8 mouse cellular contexts compared by ENCODE assay signal in genomic region chr16:66585698-66586284, GRCm38 (mm10).
A peak's percentile ranks its signal among the peaks of the same experiment; 100 is the strongest.
DNase-seq lines count a peak whose midpoint lies in the region; ATAC-seq and TF ChIP-seq lines count a peak whose summit lies in the region.

No protein-coding gene starts in this region.

- H3K36me3 ChIP-seq in limb, embryonic 15.5 days = no peaks in the 10 kb centered on the region
- no peaks in the 10 kb centered on the region for H3K36me3 ChIP-seq in thymus, adult 2 months (ENCODE audit: control insufficient read depth, insufficient read depth, low read length)

- intact Hi-C loops in gastrocnemius, adult 2 months (cut with DNase I) = no loop called here

- H3K4me2 ChIP-seq in limb, embryonic 15.5 days = 0 out of 2 replicates have a peak overlapping the region, but pooled peaks have one; percentile 3

- no peak overlapping the region for H3K4me3 ChIP-seq in limb, embryonic 15.5 days
- H3K4me3 ChIP-seq in thymus, adult 2 months (ENCODE audit: control insufficient read depth, insufficient read depth, low read length) = no peak overlapping the region
- H3K4me3 ChIP-seq in gastrocnemius, adult 2 months = no peak overlapping the region

- no peak for TF ChIP-seq CTCF in thymus, adult 2 months (IDR thresholded peaks at IDR 0.05; ENCODE audit: borderline replicate concordance, control insufficient read depth, extremely low read depth, insufficient read depth, low read length, poor library complexity)
- TF ChIP-seq CTCF in gastrocnemius, adult 2 months (IDR thresholded peaks at IDR 0.05) = no peak

- no peak overlapping the region for H3K27ac ChIP-seq in limb, embryonic 15.5 days
- no peak overlapping the region for H3K27ac ChIP-seq in thymus, adult 2 months (ENCODE audit: control insufficient read depth, insufficient read depth, low read length)
- no peak overlapping the region for H3K27ac ChIP-seq in gastrocnemius, adult 2 months

- no peak for ATAC-seq in limb, embryonic 15.5 days (ENCODE audit: insufficient number of reproducible peaks, low FRiP score, low TSS enrichment, low read depth)

- H3K27me3 ChIP-seq in limb, embryonic 15.5 days = no peaks in the 10 kb centered on the region
- H3K27me3 ChIP-seq in thymus, adult 2 months (ENCODE audit: control insufficient read depth, insufficient read depth, low read length) = no peaks in the 10 kb centered on the region

- 8% methylated on average over 12 of the region's 12 CpGs for WGBS in limb, embryonic 15.5 days
- 16% methylated on average over 12 of the region's 12 CpGs for WGBS in thymus, adult 2 months

- no peaks in the 10 kb centered on the region for H3K4me1 ChIP-seq in limb, embryonic 15.5 days
- H3K4me1 ChIP-seq in thymus, adult 2 months (replicated peaks; ENCODE audit: control insufficient read depth, insufficient read depth, low read length) = no peaks in the 10 kb centered on the region

- no peaks in the 10 kb centered on the region for H3K9me3 ChIP-seq in limb, embryonic 15.5 days

- DNase-seq in cerebellum, postnatal 25 days = peak; percentile 13 to 35
- DNase-seq in cerebellum, adult 9-10 months = no peak
- peak; percentile 5 for DNase-seq in right cerebral cortex, adult 18-20 months
- no peak for DNase-seq in right cerebral cortex, postnatal 14 days
- DNase-seq in thymus, adult 2 months = no peak
- no peak for DNase-seq in gastrocnemius, adult 2 months
- no peak for DNase-seq in testis, postnatal 10 days (ENCODE audit: low spot score)

- no peak overlapping the region for H3K9ac ChIP-seq in limb, embryonic 15.5 days

- TF ChIP-seq POLR2A in thymus, adult 2 months (IDR thresholded peaks at IDR 0.05; ENCODE audit: control insufficient read depth, extremely low read depth, insufficient read depth, low read length, poor library complexity) = no peak

Comparison
In these comparisons a context has a peak if more than half of its experiments do, and no peak if none do; other contexts are left out.
1. DNase-seq: peak in cerebellum, postnatal 25 days (2 of 2) and right cerebral cortex, adult 18-20 months (single experiment); none in cerebellum, adult 9-10 months (single experiment), right cerebral cortex, postnatal 14 days (single experiment), thymus, adult 2 months (single experiment), gastrocnemius, adult 2 months (single experiment) and testis, postnatal 10 days (single experiment).